Mouse (Mus musculus) CD8-positive naive resting alpha-beta T cell, adult 2 months (primary cell): ENCODE data around the gene Pfkfb1.

ENCODE experiments used
- DNase-seq, 2 experiments: peaks; one replicate each; pipeline ENCODE4 v3.0.0; 2022; ENCODE audit warnings: low read depth in 2 of 2, low spot score in 2 of 2

Pfkfb1 gene

DNA sequence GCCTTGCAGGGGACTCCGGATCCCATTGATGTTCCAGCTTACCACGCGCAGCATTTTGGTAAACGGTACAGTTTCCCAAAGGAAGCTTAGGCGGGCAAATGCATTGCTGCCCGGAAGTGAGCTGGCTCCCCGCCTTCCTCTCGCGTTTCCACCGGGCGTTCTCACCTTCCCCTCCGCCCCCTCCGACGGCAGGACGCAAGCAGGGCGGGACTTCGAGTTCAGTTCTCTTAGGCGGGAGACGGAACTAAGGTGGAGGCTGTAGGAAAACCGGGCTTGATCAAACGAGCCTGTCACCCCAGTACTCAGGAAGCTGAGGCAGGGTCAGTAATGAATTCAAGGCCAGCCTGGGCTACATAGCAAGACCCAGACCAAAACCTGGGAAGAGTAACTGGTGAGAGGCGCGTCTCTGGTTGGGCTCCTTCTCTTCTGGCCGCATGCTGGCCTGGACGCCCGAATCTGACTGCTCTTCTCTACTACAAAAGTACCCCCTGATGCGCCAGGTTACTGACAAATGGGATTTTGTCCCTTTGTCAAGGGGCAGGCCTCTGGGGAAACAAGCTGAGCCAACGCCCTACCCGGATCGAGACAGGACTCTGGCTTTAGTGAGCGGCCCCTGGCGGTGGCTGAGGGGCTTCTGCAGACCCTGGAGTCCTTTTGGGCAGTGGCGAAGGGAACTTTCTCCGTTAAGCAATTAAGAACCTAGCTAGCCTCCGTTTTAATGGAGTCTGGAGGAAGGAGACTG, at the start of gene Pfkfb1:
TSS of gene Pfkfb1 (plus strand) at position 207 of the 742 bp plus-strand sequence.
- DNase-seq: peak; percentile 43 to 64

DNA sequence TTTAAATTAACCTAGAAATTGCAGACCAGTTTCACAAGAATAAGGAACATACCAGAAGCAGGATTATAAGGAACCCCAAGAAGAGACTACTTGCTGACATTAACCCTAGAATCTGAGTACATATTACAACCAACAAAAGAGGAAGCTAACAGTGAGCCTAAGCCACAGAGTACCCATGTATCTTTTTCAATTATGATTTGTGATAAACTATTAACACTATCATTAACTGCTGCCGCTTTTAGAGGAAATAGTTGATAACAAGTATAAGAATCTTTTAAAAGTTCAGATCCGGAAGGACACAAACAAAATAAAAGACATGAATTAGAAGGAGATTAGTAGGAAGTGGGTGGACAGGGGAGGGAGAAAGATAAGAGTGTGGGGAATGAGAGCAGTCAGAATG, 47.9 kb upstream of the Pfkfb1 start:
- DNase-seq: no peak

DNA sequence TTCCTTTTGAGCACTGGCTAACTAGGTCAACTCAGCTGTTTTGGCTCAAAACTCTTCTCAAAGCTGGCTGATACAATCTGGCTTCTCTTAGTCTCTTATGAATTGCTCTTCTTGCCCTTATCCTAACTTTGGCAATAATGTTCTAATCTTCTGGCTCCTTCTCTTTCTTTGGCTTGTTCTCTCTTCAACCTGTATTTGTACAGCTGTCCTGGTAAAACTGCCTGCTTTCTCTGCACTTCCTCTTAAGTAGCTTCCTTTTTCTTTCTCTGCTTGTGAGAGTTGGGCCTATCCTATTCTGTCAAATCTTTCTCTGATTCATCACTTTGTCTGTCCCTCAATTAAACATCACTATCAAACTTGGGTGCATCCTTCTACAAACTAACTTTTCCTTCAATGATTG, 46.3 kb upstream of the Pfkfb1 start:
- no peak for DNase-seq

DNA sequence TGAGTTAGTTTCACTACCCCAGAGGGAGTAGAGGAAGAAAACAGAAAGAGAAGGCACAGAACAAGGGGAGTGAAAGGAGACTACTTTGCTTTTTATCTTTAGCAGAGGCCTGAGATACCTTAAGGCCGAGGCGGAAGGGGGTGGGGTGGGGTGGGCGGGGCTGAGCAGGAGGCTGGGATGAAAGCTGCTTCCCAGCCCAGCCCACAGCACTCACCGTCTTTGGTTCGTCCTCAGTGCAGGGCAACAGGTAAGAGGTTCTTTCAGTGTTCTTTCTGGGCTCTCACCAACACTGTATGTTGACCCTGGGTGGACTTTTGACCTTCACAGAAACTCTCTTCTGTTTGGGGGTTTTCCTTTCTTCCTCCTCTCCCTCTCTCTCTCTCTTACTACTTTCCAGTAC, 40.8 kb upstream of the Pfkfb1 start, which contains the start of gene Alas2:
TSS of gene Alas2 (plus strand) at position 137 of the 400 bp plus-strand sequence.
- DNase-seq: no peak

- no peak for DNase-seq
Observed at GRCm38 (mm10) chrX:150549639-150550038, 38.4 kb upstream of the Pfkfb1 start.

DNA sequence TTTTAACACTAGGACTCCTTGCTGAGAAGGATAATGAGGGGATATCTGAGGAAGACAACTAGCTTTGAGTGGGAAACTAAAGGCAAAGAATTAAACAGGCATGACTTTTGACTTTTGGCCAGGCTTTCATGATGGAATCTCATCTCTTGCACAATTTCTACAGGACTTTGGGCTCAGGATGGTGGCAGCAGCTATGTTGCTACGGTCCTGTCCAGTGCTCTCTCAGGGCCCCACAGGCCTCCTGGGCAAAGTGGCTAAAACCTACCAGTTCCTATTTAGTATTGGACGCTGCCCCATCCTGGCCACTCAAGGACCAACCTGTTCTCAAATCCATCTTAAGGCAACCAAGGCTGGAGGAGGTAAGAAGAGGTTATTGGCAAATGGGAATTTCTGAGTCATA, 36.0 kb upstream of the Pfkfb1 start:
- DNase-seq: no peak

GRCm38 (mm10) chrX:150554032-150554431, 34.0 kb upstream of the Pfkfb1 start:
- DNase-seq: no peak

DNA sequence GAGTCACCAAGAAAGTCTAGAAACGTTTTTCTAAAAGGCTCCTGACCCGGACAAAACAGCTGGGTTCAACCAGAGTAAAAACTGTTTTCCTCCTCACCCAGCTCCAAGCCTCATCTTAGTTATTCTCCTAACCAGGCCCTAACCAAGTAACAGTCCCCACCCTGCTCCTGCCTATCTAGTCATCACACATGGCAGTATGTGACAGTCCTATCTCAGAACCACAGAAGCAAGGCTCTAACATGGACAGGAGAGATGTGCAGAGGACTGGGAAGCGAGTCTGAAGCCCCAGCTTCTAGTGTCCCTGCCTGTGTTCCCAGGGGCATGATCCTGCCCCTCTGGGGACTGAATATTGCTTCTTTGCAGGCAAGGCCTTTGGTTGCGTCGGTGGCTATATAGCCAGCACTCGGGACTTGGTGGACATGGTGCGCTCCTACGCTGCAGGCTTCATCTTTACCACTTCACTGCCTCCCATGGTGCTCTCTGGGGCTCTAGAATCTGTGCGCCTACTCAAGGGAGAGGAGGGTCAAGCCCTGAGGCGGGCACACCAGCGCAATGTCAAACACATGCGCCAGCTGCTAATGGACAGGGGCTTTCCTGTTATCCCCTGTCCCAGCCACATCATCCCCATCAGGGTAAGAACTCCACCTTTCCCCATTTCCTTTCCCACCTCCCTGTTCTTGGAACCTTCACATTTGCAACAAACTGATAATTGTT, 23.2 kb upstream of the Pfkfb1 start:
- no peak for DNase-seq

DNA sequence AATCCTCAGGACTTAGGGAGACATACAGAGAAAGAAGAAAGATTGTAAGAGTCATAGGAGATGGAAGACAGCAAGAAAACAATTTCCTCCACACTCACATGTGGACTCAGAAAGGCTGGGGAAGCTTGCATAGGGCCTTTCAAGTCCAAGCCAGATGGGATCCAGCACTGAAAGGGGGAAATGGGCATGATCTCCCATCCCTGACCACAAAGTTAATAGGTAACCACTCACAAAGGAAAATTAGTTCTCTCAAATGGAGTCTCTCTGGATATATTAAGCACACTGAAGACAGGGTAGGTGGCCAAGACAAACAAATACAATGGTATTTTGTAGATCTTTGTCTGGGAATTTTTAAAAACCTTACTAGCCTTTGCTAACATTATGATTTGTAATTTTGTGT, 6.1 kb upstream of the Pfkfb1 start:
- DNase-seq: no peak

DNA sequence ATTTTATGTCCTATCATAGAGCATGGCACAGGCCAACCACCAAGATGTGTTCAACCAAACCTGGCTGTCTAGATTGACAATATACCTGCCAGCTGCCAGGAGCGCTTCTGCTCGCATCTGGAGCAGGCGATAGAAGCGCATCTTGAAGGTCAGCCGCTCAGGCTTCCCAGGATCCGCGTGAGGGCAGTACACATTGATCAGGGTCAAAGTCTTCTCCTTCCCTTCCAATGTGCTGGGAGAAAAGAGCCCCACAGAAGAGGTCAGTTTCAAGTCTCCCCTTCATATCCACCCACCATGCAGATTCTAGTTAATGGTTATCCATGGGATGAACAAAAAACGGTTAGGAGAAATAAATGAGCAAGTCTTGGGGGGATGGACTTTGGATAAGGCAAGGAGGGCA, 2.9 kb upstream of the Pfkfb1 start:
- no peak for DNase-seq

DNA sequence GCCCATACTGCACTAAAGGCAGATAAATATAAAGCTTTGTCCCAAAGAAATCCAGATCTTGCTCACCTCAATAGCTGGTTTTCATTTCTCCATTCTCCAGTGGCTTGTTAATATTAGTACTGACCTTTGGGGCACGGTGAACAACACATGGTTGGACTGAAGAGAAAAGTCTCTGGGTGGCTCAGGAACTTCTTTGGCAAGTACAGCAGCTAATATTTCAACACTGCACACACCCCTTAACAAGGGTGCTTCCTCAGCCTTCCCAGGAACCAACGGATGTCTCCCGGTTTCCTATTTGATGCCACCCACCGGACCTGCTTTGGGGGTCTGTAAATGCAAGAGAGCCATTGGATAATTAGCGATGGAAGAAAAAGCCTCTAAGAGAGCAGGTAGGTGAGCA, 1.7 kb downstream of the Pfkfb1 start, which contains the start of gene Apex2:
TSS of gene Apex2 (minus strand) at position 173 of the 400 bp plus-strand sequence.
- no peak for DNase-seq

DNA sequence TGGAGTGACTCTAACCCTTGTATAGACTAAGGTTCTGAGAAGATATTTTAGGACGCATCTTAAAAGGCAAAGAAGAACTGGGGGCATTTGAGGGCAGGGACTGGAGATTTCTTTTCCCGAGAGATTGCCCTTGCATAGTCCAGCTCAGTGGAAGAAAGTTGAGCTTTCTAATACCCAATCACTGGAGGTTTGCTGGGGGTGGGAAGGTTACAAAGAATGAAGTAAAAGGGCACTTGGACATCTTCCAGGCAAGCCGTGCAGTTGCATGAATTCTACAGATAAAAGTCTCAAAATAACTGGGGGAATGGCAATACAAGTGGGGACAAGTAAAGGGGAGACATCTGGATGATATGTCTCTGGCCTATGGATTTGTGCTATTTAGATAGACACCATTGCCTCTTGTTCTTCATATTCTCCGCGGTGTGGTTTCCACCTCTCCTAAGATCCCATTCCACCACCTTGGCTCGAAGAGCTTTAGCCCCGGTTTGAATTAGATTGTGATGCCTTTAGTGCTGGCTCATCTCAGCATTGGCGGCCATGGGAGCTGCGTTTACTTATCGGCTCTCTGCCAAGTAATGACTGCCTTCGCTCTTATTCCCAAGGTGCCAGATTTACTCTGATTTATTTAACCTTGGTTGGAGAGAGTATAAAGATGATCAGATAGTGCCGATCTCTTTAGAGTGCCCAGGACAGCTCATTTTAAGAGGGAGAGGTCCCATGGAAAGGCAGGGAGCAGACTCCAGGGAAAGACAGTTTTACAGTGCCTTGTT, 5.4 kb downstream of the Pfkfb1 start:
- DNase-seq: no peak

DNA sequence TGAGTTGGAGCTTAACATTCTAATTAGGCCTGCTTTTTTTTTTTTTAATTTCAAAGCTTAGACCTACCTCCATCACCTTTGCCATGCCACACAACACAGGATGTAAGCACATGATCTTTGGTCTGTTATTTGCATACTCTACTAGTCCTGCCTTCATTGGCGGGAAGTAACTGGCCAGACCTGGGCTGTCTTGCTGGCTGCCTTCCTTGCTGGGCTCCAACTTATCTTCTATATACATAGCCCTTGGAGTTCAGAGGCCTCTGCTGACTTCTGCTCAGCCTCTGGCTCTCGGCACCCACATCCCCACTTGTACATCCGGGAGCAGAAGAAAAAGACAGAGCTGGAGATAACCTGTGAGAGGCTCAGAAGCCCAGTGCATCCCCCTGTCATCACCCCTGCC, 6.1 kb downstream of the Pfkfb1 start:
- DNase-seq: no peak

- no peak for DNase-seq
Observed at GRCm38 (mm10) chrX:150595016-150595760, 7.2 kb downstream of the Pfkfb1 start.

- no peak for DNase-seq
Observed at GRCm38 (mm10) chrX:150598882-150599281, 10.9 kb downstream of the Pfkfb1 start.

DNA sequence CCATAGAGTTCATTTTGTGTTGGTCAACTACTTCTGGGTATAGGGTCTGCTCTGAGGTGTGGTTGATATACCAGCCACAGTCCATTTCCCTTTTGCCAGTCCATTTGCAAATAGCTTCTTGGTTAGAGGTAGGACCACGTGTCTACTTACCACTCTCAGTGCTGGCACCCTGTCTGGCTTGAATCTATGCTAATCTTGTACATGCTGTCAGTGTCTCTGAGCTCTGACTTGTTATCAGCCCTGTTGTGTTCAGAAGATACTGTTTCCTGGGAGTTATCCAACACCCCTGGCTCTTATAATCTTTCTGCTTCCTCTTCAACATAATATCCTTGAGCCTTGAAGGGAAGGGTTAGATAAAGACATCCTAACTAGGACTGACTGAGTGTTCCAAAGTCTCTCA, 48.4 kb downstream of the Pfkfb1 start:
- DNase-seq: no peak

GRCm38 (mm10) chrX:150656122-150656907, 68.3 kb downstream of the Pfkfb1 start:
- no peak for DNase-seq

DNA sequence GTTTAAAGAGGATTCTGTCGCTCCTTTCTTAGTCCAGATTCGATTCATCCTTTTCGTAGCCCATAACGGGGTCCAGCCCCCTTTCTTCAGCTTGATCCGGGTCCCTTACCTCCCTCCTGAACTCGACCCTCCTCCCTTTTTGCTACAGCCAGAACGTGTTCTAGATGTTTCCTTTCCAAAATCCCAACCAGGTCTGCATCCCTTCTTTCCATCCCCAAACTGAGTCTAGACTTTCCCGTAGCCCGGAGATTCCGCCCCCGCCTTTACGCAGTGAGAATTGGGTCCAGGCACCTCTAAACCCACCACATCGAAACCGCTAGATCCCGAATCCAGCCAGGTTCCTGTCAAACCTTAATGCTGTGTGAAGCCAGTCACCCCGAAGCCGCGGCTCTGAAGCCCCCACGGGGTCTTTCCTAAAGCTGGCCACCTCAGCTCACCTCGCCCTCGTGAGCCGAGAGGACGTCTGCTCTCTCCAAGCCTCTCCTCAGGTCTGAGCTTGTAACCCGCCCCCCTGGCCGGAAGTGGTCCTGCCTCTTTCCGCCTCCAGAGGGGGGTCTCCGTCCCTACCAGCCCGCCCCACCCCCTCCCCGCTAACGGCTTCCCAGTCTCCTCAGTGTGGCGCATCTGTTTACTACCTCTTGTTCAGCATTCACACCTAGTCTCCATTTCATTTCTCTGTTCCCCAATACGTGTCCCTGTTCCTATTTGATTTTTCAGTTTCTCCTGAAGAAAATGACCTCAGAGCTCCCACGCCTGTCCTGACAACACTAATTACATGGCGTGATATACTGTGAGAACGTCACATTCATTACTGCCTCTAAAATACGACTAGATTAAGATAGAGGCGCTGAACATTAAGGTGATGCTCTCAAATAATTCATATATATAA, 69.1 kb downstream of the Pfkfb1 start, which contains the start of gene Tro:
TSS of gene Tro (minus strand) at position 676 of the 889 bp plus-strand sequence.
- DNase-seq: no peak

DNA sequence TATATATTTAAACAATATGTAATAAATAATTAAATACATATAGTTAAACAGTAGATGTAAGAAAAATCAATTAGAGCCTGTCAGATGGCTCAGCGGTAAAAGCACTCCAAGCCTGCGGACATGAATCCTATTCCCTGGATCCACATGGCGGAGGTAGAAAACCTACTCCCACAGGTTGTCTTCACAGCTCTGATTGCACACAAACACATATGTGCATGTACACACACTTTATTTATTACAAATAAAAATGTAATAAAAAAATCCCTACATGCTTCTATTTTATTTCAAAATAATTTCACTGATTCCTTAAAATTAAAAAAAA, 69.7 kb downstream of the Pfkfb1 start:
- DNase-seq: no peak
